Mouse (Mus musculus): Measurements from ENCODE around the gene Upk3b. TPM values are rescaled to one million over a fixed set of nuclear protein-coding genes. Genes with fewer than 3 reads are reported as not detected.
A peak's percentile ranks its signal among the peaks of the same experiment; 100 is the strongest.

The Upk3b gene
- not detected for total RNA-seq (2021)
- long read RNA-seq, experiment 1: 0 reads
- long read RNA-seq, experiment 2: 0 reads

DNA sequence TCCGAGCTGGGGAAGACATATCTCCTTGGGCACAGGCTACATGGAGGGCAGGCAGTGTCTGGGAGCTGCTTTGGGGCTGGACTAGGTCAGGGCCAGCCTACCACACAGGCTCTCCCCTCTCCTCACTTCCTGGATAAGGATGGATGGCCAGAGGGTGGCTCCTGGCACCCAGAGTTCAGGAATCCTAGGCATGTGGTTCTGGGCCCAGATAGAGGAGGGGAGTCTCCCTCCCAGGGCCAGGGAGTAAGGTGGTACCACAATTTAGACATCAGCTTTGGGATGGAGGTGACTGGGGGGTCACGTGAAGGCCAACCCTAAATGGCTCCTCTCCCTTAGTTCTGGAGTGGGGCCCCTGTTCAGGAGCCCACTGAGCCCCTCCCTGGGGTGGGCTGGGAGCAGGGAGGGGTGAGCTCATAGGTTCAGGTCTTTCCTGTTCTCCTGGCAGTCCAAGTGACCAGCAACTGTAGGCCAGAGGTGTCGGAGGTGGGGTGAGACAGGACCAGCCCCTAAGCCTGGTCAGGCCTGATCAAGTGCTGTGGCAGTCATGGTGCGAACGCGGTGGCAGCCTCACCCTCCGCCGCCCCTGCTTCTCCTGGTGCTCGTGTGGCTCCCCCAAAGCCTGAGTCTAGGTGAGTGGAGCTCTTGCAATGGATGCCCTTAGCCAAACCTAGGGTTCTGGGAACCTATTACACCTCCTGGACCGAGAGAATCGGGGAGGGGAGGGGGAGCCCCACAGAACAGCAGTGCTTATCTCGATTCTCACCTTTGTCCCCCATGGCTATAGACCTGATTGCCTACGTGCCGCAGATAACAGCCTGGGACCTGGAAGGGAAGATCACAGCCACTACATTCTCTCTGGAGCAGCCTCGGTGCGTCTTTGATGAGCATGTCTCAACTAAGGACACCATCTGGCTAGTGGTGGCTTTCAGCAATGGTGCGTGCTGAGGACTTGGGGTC is at the start of gene Upk3b:
TSS of gene Upk3b (plus strand) at position 239 of the 957 bp plus-strand sequence.
- no peak within 1 kb of the TSS for H3K4me3 ChIP-seq
- no peak for TF ChIP-seq CTCF (IDR thresholded peaks at IDR 0.05)
- DNase-seq: no peak
- H3K27ac ChIP-seq: no peak within 1 kb of the TSS
- intact Hi-C loops (cut with DNase I): no loop called here

GRCm38 (mm10) chr5:135990601-135991000 is 47.7 kb upstream of the Upk3b start:
- TF ChIP-seq CTCF (IDR thresholded peaks at IDR 0.05): no peak
- intact Hi-C loops (cut with DNase I): no loop called here
- no peak overlapping the region for H3K4me3 ChIP-seq
- H3K27ac ChIP-seq: no peak overlapping the region
- no peak for DNase-seq

- no peak for TF ChIP-seq CTCF (IDR thresholded peaks at IDR 0.05)
- intact Hi-C loops (cut with DNase I): no loop called here
- H3K27ac ChIP-seq: no peak overlapping the region
- H3K4me3 ChIP-seq: no peak overlapping the region
- no peak for DNase-seq
These were observed 44.8 kb upstream of the Upk3b start for GRCm38 (mm10) chr5:135993381-135993965.

- DNase-seq: no peak
- Histone ChIP-seq H3K27ac (no peak overlapping the region), H3K4me3 (peak overlapping the region; percentile 79)
- TF ChIP-seq CTCF (IDR thresholded peaks at IDR 0.05): no peak
- intact Hi-C loops (cut with DNase I): no loop called here
These were observed 44.0 kb upstream of the Upk3b start for GRCm38 (mm10) chr5:135994335-135994724.

DNA sequence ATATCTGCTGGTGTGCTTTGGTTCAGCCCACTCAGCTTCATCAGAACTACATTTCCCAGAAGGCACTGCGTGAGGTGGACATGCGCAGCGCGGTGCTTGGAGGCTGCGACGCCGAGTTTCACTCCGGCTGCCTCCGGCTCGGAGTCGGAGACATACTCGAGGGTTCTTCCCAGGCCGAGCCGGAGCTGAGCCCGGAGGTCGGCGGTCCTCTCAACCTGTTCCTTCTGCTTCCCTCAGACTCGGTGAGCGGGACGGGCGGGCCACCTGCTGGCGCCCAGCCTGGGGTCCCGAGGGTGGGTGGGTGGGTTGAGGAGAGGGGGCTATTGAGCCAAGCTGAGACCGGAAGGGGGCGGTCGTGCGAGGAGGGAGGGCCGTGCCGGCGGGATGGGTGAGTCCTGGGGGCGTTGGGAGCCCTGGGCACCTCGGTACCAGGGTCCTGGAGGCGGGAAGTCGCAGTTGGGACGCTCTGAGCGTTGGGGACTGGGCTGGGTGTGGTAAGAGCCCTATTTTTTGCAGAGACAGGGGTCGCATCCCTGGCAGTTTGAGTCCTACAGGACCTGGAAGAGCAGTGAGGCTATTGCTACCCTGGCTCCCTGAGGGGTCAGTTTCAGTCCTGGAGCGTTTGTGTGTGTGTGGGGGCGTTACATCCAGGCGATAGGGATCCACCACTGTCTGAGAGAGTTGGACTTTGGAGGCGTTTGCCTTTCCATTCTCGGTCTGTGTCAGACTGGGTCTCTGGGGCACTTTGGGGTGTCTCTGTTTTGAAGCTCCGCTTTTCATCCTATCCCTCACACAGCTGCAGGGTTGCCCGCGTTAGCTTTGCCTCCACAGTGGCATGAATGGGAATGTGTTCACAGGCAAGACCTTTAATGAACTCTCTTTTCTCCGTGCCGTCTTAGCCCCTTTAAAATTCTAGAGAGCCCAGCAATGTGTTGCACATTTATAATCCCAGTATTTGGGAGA is 43.3 kb upstream of the Upk3b start, which contains the start of gene Dtx2:
TSS of gene Dtx2 (plus strand) at position 76 of the 963 bp plus-strand sequence.
- TF ChIP-seq CTCF (IDR thresholded peaks at IDR 0.05): peak; percentile 52
- peak; percentile 92 for DNase-seq
- Histone ChIP-seq H3K4me3 (peak within 1 kb of the TSS; percentile 79), H3K27ac (peak within 1 kb of the TSS; percentile 96)
- intact Hi-C loops (cut with DNase I): no loop called here

DNA sequence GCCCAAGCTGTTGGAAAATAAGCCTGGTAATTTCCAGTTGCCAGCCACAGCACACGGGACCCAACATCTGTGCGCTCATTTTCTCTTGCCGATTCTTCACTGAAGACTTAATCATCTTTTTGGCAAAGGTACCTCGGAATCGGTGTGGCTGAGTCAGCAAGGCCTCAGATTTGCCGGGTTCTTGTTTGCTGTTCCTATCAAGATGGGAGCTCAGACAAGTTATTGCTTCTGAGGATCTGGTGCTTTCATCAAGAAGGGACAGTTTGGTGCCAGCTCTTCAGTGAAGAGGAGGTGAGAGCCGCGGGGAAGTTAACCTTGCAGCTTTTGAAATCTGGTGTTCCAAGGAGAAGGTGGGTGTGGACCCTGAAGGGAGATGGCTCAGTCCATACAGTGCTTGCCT is 42.1 kb upstream of the Upk3b start:
- peak overlapping the region; percentile 96; the same call in 1 of the 2 replicates for H3K27ac ChIP-seq
- intact Hi-C loops (cut with DNase I): no loop called here
- no peak for DNase-seq
- peak overlapping the region; percentile 79 for H3K4me3 ChIP-seq
- TF ChIP-seq CTCF (IDR thresholded peaks at IDR 0.05): no peak

GRCm38 (mm10) chr5:136001222-136001621 is 37.1 kb upstream of the Upk3b start:
- no peak for TF ChIP-seq CTCF (IDR thresholded peaks at IDR 0.05)
- Histone ChIP-seq H3K4me3 (no peak overlapping the region), H3K27ac (no peak overlapping the region)
- no peak for DNase-seq
- intact Hi-C loops (cut with DNase I): no loop called here

- Histone ChIP-seq H3K27ac (no peak overlapping the region), H3K4me3 (no peak overlapping the region)
- DNase-seq: no peak
- no peak for TF ChIP-seq CTCF (IDR thresholded peaks at IDR 0.05)
- intact Hi-C loops (cut with DNase I): no loop called here
These were observed 36.0 kb upstream of the Upk3b start for GRCm38 (mm10) chr5:136002325-136002724.

DNA sequence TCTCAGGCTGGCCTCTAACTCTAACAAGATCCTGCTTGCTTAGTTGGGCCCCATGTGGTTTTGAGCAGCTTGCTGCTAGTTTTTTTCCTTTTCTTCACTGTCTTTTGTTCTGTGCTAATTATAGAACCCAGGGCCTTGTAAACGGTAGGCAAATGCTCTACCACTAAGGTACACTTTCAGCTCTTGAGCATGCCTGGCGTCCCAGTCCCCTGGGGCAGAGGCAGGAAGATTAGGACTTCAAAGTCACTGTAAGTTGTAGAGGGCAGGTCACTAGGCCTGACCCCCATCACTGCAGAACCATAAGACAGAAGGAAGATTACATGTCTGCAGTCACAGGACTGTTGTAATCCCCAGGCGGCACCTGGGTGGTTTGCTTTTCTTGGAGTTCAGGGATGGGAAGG is 35.5 kb upstream of the Upk3b start:
- no peak for TF ChIP-seq CTCF (IDR thresholded peaks at IDR 0.05)
- no peak overlapping the region for H3K27ac ChIP-seq

DNA sequence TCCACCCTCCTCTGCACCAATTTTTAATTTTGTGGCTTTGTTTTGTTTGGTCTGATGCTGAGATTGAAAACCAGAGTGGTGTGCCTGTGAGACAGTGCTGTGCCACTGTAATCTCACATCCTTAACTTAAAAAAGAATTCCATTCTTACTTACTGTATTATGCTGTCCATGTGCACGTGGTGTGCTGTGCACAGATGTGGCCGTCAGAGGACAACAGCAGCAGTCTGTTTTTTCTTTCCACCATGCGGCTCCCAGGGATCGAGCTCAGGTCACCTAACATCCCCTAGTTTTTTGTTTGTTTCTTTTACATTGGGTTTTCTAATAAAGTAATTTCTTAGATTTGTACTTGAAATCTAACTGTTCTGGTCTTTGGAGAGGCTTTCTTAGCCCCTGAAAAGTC is 33.8 kb upstream of the Upk3b start:
- no peak for DNase-seq
- TF ChIP-seq CTCF (IDR thresholded peaks at IDR 0.05): no peak
- intact Hi-C loops (cut with DNase I): no loop called here
- Histone ChIP-seq H3K27ac (no peak overlapping the region), H3K4me3 (no peak overlapping the region)

More for the DNA sequence above, 35.5 kb upstream of the Upk3b start:
- no peak for DNase-seq
- intact Hi-C loops (cut with DNase I): no loop called here
- no peak overlapping the region for H3K4me3 ChIP-seq

- Histone ChIP-seq H3K4me3 (no peak overlapping the region), H3K27ac (no peak overlapping the region)
- intact Hi-C loops (cut with DNase I): no loop called here
- no peak for TF ChIP-seq CTCF (IDR thresholded peaks at IDR 0.05)
- no peak for DNase-seq
These were observed 30.6 kb upstream of the Upk3b start for GRCm38 (mm10) chr5:136007745-136008144.

DNA sequence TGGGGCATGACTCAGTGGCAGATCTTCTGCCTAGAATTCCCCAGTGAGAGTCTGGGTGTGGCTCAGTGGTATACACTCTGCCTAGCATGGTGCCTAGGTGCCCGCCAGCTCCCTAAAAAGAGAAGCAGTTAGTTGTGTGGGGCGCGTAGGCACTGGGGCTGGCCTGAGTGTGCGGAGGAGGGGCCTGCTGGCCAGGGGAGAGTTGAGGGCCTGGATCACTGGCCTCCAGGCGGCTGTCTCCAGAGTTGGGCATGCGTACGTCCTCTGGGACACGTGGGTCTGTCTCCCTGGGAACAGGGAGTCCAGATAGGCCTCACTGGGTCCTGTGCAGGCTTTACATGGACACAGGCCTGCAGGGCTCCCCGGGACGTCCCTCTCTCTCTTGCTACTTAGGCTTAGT is 23.4 kb upstream of the Upk3b start:
- H3K27ac ChIP-seq: peak overlapping the region; percentile 63
- TF ChIP-seq CTCF (IDR thresholded peaks at IDR 0.05): no peak
- DNase-seq: no peak

More for the DNA sequence above, 23.4 kb upstream of the Upk3b start:
- H3K4me3 ChIP-seq: no peak overlapping the region
- intact Hi-C loops (cut with DNase I): no loop called here

Measured in gastrocnemius, adult 2 months (tissue).